Mouse (Mus musculus) macrophage (primary cell): ENCODE measurements around the gene Arpc4. TPM values are rescaled to one million over a fixed set of nuclear protein-coding genes. Genes with fewer than 3 reads are reported as not detected.

Experiments
- H3K27ac ChIP-seq: fragments of 350-480 bp; formaldehyde crosslinking; 2 replicates; pipeline ENCODE4 v1.9.0; 2021
- H3K36me3 ChIP-seq: fragments of 350-480 bp; formaldehyde crosslinking; 2 replicates; pipeline ENCODE4 v1.9.0; 2021; ENCODE audit errors: inconsistent target
- H3K4me3 ChIP-seq: fragments of 350-480 bp; formaldehyde crosslinking; 2 replicates; pipeline ENCODE4 v1.9.0; 2021; ENCODE audit errors: inconsistent target
- H3K79me2 ChIP-seq: fragments of 350-480 bp; formaldehyde crosslinking; 2 replicates; pipeline ENCODE4 v1.9.0; 2021; ENCODE audit errors: inconsistent target
- WGBS: methylation state at CpG from one replicate; pipeline ENCODE4 v1.1.7; 2026; ENCODE audit warnings: inconsistent platforms; ENCODE audit not compliant: missing documents; 5-methylcytosine and 5-hydroxymethylcytosine counted together
- polyA plus RNA-seq: library from polyadenylated mRNA; stranded (reverse); fragments of 250-400 nt; gene quantifications from 3 replicates; pipeline ENCODE4 v1.2.4, GENCODE M21; 2018; ENCODE audit warnings: inconsistent platforms

Arpc4 gene
- polyA plus RNA-seq, 1 experiment from 2014 or later: 315 TPM

DNA sequence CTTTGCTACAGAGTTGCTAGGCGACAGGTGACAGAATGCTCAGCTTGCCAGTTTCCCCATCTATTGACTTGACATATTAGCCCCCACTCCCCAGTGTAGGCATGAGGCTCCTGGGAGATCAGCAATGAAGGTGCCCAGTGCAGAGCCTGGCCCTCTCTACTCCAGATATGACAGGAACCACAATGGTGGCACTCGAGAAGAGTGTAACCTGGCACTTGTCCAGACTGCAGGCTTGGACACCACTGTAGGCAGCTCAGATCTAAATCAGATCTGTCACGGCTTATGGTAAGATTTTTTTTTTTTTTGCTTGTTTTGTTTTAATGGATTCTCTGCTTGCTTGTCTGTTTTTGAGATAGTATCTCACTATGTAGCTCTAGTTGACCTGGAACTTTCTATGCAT lies 55.7 kb downstream of the Arpc4 start:
- 79% methylated on average over 3 of the region's 3 CpGs for WGBS
- H3K4me3 ChIP-seq: no peak overlapping the region
- H3K79me2 ChIP-seq: no peaks in the 10 kb centered on the region
- no peak overlapping the region for H3K27ac ChIP-seq
- no peaks in the 10 kb centered on the region for H3K36me3 ChIP-seq

DNA sequence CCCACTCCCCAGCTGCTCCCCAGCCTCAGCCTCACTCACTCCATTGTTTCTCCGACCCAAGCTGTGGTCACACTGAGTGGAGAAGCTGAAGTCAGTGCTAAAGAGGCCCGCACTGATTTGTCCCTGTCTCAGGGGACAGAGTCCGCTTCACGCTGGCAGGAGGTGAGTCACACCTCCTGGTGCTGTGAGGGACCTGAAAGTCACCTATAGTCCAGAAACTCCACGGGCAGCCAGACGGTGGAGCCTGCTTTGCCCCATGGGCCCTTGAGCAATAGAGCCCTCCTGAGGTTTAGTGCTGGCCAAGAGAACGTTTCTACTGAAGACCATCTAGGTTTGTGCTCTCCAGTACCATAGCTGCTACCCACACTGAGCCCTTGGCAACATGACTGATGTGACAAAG lies 56.8 kb downstream of the Arpc4 start:
- H3K4me3 ChIP-seq: no peak overlapping the region
- 74% methylated on average over 7 of the region's 7 CpGs for WGBS
- H3K36me3 ChIP-seq: no peaks in the 10 kb centered on the region
- no peak overlapping the region for H3K27ac ChIP-seq
- H3K79me2 ChIP-seq: no peaks in the 10 kb centered on the region

DNA sequence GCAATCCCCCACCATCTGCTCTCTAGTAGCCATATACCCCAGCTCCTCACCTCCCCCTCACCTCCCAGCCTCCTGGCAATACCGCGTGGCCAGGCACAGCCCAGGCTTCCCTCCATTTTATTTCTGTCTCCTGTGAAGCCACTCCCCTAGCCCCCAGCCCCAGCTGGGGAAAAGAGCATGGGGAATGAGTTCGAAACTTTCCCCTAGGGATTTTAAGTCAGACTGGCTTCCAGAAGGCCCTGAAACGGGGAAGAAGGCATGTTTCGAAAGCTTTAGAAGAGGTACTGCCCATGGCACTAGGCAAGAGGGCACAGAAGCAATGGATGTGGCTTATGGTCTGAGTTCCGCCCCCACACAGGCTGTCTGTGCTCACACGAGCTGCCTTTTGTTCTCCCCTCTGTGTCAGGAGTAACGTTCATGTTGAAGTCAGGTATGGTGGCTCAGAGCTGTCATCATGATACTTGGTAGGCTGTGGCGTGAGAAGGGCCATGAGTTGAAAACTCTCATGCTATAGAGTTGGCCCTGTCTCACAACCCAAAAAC lies 57.8 kb downstream of the Arpc4 start, which contains the start of gene Cidec:
Gene Cidec, minus strand, starts transcription at position 97 of the 542 bp plus-strand sequence.
- Histone ChIP-seq H3K79me2 (no peaks in the 10 kb centered on the region), H3K4me3 (no peak within 1 kb of the TSS), H3K36me3 (no peaks in the 10 kb centered on the region), H3K27ac (no peak within 1 kb of the TSS)
- 79% methylated on average over 9 of the region's 9 CpGs for whole genome bisulfite sequencing

DNA sequence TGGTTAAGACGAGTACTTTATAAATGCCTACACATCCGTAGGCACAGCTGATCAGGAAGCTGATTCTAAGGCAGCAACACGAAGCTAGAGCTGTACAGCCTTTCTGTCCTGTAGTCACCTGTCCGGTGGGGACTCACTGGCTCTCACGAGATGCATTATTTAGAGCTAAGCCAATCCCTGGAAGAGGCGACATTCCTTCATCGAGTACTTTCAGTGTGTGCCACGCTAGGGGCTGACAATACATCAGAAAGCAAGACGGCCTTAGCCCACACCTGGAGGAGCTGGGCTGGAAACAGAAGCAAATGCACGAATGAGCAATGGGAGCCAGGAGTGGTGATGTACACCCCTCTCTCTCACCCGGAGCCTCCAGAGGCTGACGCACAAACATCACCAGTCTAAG lies 59.2 kb downstream of the Arpc4 start:
- 90% methylated on average over 12 of the region's 12 CpGs for WGBS
- H3K79me2 ChIP-seq: no peaks in the 10 kb centered on the region
- no peak overlapping the region for H3K4me3 ChIP-seq
- H3K27ac ChIP-seq: no peak overlapping the region
- H3K36me3 ChIP-seq: no peaks in the 10 kb centered on the region

DNA sequence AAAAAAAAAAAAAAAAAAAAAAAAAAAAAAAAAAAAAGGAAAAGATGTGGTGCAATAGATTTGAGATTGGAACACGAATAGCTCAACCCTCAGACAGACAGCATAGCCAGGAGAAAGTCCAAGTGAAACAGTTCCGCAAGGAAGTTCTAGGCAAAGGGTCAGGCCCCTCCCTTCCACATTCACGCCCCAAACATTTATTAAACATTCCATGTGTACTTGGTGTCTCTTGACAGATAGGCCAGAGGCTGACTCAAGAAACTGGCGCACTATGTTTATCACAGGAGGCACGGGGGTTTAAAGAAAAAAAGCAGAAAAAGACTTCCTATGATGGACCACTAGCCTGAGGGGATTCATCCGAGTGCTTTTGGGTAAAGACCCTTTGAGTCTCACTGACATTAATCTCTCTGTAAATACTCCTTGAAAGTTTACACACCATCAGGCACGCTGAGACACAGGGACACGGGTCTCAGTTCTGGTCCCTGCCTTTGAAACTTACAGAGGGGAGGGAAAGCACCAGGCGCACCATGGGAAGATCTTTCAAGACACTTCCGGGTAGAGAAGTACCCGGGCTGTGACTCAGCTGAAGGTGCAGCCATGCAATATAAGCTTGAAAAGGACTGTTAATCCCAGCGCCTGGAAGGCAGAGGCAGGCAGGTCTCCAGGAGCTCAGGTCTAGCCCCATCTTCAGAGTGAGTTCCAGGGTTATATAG lies 61.0 kb downstream of the Arpc4 start:
- no peak overlapping the region for H3K4me3 ChIP-seq
- H3K27ac ChIP-seq: no peak overlapping the region
- H3K36me3 ChIP-seq: no peaks in the 10 kb centered on the region
- 72% methylated on average over 11 of the region's 12 CpGs for WGBS
- H3K79me2 ChIP-seq: peaks cover 14% of the 10 kb centered on the region

Other genes with a start within 250 kb of the Arpc4 start
- not detected in 3 replicates for gene Lhfpl4, start 182.7 kb upstream of the Arpc4 start, polyA plus RNA-seq
- 17.8 to 43.7 TPM (median 23.3 TPM) in 3 replicates for gene Mtmr14, start 140.3 kb upstream of the Arpc4 start, polyA plus RNA-seq
- not detected in 3 replicates for gene Cpne9, start 95.8 kb upstream of the Arpc4 start, polyA plus RNA-seq
- 24.0 to 33.8 TPM (median 28.7 TPM) in 3 replicates for gene Brpf1, start 71.0 kb upstream of the Arpc4 start, polyA plus RNA-seq
- gene Ogg1, start 51.1 kb upstream of the Arpc4 start, polyA plus RNA-seq: 5.2 to 11.7 TPM (median 7.6 TPM) in 3 replicates
- gene Camk1, start 34.1 kb upstream of the Arpc4 start, polyA plus RNA-seq: 148 to 193 TPM (median 166 TPM) in 3 replicates
- 21.8 to 25.0 TPM (median 22.9 TPM) in 3 replicates for gene Tada3, start 232 bp upstream of the Arpc4 start, polyA plus RNA-seq
- 1.8 to 6.3 TPM (median 3.5 TPM) in 3 replicates for gene Ttll3, start 11.1 kb downstream of the Arpc4 start, polyA plus RNA-seq
- 1.5 to 5.0 TPM (median 4.2 TPM) in 3 replicates for gene Rpusd3, start 41.2 kb downstream of the Arpc4 start, polyA plus RNA-seq
- gene Cidec, start 57.6 kb downstream of the Arpc4 start, polyA plus RNA-seq: not detected in 3 replicates
- gene Jagn1, start 64.5 kb downstream of the Arpc4 start, polyA plus RNA-seq: 14.3 to 38.5 TPM (median 29.7 TPM) in 3 replicates
- not detected in 3 replicates for gene Il17re, start 80.4 kb downstream of the Arpc4 start, polyA plus RNA-seq
- not detected in 3 replicates for gene Il17rc, start 93.3 kb downstream of the Arpc4 start, polyA plus RNA-seq
- 14.8 to 22.0 TPM (median 17.8 TPM) in 3 replicates for gene Creld1, start 105.2 kb downstream of the Arpc4 start, polyA plus RNA-seq
- gene Prrt3, start 123.8 kb downstream of the Arpc4 start, polyA plus RNA-seq: not detected in 3 replicates
- gene Emc3, start 153.5 kb downstream of the Arpc4 start, polyA plus RNA-seq: 82.1 to 91.7 TPM (median 91.0 TPM) in 3 replicates
- gene Fancd2, start 153.6 kb downstream of the Arpc4 start, polyA plus RNA-seq: 0.21 to 2.5 TPM (median 0.72 TPM) in 3 replicates
- gene Fancd2os, start 222.6 kb downstream of the Arpc4 start, polyA plus RNA-seq: not detected in 3 replicates
- gene Brk1, start 226.7 kb downstream of the Arpc4 start, polyA plus RNA-seq: 119 to 193 TPM (median 182 TPM) in 3 replicates
- 9.9 to 17.1 TPM (median 13.7 TPM) in 3 replicates for gene Vhl, start 245.8 kb downstream of the Arpc4 start, polyA plus RNA-seq